Mouse (Mus musculus) liver, adult 2 months (tissue): Measurements from ENCODE around the gene Isoc2b.

ENCODE experiments used
- CTCF ChIP-seq: fragments of 200-500 bp; IDR thresholded peaks from 2 replicates; pipeline ENCODE4 v1.5.1; 2011; ENCODE audit warnings: low read depth, low read length, control low read depth
- POLR2A ChIP-seq: fragments of 200-500 bp; IDR thresholded peaks from 2 replicates; pipeline ENCODE4 v1.6.1; 2011; ENCODE audit warnings: low read length, control low read depth; ENCODE audit not compliant: insufficient read depth; ENCODE audit errors: extremely low read depth

DNA sequence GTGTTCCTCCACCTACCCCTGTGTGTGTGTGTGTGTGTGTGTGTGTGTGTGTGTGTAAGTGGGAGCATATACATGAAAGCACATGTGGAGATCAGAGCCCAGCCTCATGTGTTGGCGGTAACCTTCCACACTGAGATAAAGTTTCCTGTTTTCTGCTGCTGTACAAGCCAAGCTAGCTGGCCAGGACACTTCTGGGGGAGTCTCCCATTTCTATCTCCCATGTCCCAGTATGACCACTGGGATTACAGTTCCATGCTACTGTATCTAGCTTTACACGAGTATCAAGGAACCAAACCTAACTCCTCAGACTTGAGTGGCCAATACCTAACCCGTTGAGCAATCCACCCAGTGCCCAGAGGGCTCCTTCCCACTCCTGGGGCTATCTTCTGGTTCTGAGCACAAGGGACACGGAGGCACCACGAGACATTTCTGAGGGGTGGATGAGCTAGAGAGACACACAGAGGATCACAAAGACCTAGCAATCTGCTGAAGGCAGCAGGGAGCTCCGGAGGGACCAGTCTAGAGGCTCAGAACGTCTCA is 6.4 kb downstream of the Isoc2b start:
- TF ChIP-seq CTCF: no peak
- no peak for TF ChIP-seq POLR2A
